Mouse (Mus musculus): ENCODE results near the gene Fndc1.

The Fndc1 gene

DNA sequence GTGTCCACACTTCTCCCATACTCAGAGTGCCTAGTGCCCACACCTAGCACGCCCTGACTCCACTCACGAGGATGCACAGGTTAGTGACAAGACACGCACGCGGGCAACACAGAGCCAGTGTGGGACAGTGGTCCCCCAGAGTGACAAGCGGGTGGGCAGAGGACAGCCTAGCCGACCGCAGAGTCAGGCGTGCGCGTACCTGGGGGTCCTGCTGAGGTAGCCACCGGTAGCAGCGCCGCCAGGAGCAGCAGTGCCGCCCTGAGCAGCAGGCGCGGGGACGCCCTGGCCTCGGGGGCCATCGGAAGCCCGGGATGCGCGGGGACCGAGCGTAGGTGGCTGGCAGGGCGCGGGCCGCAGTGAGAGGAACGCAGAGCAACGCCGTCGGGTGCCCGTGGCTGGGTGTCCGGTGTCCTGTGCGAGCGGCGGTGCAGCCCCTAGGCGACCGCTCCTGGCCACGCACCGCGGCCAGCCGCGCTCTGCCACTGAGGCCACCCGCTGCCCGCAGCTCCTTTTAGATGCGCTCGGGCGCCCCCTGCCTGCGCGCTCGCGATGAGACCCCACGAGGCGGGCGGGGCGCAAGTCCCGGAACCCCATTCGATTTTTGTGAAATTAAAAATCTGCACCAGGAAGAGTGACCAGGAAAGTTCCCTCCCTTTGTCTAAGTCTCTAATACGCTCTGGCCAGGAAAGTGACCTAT is at the start of gene Fndc1:
Fndc1 (minus strand) TSS at position 484 of the 697 bp plus-strand sequence.
- DNase-seq (ENCODE audit: low spot score in 2 of 2) = peak in 1 of 2 experiments; percentile 40

DNA sequence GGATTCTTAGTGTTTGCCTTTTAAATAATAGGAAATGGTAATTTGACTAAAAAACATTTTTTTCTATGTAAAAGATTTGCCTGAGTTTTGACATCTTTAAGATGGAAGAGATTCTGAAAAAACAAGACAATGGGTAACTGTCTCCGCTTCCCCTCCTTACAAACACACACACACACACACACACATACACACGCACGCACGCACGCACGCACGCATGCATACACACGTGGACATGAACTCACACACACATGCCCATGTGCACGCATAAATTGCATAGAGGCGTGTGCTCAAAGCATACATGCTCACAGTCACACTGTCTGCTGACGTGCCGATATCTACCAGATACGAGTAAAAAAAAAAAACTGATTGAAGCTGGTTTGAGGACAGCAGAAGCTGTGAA is 49.4 kb upstream of the Fndc1 start:
- no peak for DNase-seq (ENCODE audit: low spot score in 2 of 2)

DNA sequence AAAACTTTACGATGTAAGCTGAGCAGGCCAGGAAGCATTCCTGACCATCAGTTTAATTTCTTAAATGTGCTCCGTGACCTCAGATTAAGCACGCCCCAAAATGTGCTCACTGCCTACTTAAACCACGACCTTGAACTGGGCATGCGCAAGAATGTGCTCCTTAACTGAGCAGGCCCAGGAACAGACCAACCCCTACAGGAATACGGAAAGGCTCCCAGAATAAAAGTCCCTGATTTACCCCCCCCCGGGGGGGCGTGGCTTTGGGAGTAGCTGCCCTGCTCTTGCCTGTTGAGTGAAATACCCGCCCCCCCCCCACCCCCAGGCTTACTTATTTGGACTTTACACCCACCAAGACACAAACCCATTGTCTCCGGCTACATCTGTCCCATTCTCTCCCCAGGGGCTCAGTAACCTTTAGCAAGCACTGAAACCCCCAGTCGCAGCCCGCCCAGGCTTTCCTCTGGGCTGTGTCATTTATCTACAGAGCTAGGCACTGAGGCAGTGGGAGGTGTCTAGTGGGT is 48.9 kb upstream of the Fndc1 start:
- DNase-seq (ENCODE audit: low spot score in 2 of 2) = no peak

DNA sequence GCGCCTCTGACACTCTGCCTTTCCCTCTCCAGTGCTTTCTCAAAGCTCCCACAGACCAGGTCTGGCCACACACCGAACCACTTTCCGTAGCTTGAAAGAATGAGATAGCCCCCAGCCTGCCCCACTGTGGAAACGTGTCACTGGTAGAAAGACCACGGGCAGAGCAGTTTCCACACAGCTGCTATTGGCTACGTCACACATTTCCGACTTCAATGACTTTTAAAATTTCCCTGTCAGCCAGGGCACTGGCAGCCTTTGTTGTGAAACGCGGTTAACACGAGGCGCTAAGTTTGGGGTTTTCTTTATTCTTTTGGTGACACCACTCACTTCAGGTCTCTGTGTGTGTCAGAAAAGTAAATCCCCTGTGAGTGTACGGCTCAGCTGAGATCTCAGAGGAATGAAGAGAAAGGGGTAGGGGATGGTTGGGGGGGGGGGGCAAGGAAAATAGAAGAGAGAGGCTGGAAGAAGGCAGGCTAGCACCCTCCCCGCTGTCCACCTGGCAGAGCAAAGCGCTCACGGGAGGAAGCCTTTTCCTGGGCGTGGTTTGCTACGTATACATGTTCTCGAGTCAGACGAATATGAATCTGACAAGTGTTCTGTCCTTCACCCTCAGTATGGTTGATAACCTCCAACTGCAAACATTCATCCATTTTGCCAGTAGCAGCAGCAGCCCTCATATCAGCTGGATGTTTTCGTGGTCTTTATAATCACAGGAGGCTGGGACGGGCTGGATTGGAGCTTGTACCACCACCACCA is 47.9 kb upstream of the Fndc1 start:
- no peak for DNase-seq (ENCODE audit: low spot score in 2 of 2)

DNA sequence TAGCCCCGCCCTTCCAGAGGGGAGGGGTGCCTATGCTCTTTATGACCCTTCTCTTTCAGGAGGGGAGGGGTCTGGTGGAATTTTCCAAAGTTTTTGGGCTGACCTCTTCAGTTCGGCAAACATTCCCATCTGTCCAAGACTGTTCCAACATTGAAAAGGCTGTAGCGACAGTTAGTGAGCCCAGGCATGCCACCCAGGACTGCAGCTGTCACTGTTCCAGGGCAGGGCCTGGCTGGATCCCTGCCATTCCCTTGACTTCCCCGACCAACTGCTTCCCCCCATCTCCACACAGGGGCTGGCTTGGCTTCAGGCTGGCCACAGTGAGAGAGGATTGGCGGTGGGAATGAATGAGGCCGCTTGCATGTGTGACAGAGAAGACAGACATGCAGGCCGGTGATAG is 46.3 kb upstream of the Fndc1 start:
- DNase-seq (ENCODE audit: low spot score in 2 of 2) = no peak

DNA sequence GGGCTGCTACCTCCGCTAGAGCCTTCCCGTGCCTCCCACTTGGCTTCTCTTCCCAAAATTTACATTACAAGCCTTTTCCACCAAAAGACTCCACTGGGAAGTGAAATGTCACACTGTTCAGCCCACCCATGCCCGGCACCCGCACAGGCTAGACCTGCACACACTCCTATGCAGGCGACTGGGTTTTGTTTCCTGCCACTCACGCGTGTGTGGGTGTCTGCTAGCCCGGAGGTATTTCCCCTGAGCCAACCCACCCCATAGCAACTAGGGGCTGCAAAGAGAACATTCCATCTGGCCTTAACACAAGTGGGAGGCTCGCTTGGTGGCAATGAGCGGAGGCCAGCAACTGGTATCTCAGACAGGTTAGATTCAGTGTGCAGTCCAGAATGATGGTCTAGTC is 44.7 kb upstream of the Fndc1 start:
- peak in 1 of 2 experiments; percentile 20 for DNase-seq (ENCODE audit: low spot score in 2 of 2)

DNA sequence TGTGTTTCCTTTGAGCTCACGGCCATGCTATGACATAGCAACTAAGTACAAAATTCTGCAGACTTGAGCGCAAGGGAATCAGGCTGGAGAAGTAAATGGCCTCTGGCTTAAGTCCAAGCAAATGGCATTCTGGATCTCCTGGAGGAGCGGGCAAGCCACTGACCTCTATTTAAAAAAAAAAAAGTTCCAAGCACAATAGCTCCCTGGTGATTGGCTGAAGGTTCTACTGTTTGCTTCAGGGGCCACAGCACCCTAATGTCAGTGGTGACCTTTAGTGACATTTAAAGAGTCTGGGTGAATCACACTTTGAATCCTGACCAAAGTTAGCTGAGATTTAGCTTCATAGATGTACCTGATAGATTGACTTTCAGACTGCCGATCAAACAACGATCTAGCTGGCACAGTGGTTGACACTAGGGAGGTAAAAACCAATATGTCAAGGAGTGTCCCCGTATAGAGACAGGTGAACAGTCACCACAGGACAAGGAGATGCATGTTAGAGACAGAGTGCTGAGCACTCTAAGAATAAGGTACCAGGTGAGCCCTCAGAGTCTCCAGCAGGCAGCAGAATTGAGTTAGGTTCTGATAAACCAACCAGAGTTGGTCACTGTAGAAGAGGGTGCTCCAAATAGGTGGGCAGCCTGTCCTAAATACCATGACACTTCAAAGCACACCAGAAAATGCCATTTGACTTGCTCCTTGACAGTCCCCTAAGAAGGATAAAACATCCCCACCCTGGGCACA is 43.9 kb upstream of the Fndc1 start:
- DNase-seq (ENCODE audit: low spot score in 2 of 2) = no peak

DNA sequence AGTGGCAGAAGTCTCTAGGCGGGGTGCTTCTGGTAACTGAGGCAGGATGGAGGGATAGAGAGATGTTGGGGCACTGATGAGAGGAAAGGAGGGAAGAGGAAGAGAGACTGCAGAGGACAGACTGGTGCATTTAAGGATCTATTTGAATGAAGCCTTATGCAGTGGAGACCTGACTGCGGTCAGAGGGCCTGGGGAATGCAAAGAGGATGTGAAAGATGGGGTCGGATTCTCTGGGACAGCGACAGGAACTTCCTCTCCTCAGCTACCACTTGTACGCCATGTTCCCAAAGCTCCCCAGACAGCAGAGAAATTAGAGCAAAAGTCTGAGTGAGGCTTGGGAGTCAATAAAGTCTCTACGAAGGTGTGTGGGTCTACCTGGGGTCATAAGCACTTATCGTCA is 42.0 kb upstream of the Fndc1 start:
- no peak for DNase-seq (ENCODE audit: low spot score in 2 of 2)

DNA sequence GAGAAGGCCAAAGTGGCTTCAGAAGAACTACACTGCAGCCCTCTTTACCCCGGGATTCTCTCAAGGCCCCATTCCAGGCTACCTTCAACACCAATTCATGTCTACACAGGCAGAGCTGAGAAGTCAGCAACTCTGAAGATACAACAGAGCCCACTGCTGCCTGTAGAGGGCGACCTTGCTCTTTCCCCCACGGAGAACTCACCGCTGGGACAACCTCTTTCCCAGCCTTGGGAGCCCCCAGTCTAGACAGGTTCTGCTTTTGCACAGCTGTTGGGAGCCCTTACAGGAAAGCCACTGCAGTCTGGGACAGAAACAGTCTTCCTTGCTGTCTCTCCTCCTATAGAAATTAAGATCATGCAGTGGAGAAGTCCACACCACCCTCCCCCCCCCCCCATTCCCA is 41.5 kb upstream of the Fndc1 start:
- peak; percentile 62 to 76 for DNase-seq (ENCODE audit: low spot score in 2 of 2)

DNA sequence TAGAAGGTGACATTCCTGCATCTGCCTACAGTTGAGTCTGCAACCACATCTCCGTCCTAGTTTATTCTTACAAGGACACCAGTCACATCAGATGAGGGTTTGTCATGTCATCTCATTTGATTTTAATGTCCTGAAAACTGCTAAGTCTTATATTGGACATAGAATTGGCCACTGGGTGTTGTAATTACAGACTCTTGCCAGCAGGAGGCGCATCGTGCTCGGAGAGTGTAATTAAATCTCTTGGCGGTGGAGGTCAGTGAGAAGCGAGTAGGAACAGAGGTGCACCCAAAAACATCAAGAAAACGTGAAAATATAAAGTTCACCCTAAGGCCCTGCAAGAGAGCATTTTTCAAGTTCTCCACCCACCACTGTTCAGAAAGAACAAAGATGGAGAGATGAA is 37.6 kb upstream of the Fndc1 start:
- DNase-seq (ENCODE audit: low spot score in 2 of 2) = no peak

DNA sequence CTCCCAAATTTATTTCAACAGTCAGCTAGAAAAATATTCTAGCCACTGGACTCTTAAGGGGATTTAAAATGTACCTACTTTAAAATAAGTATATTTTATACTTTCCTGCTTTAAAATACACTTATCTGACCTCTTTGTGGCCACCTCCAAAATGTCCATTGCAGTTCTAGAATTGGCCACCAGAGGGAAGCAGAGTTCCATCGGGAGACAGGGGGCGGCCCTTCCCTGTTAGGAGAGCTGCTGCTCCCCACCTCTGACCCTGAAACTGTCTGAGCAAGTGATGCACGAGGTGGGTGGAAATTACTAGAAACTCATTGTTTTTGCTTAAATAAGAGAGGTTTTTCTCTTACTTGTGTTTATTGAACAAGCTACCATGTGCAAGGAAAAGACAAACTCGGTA is 36.6 kb upstream of the Fndc1 start:
- peak in 1 of 2 experiments; percentile 62 for DNase-seq (ENCODE audit: low spot score in 2 of 2)

DNA sequence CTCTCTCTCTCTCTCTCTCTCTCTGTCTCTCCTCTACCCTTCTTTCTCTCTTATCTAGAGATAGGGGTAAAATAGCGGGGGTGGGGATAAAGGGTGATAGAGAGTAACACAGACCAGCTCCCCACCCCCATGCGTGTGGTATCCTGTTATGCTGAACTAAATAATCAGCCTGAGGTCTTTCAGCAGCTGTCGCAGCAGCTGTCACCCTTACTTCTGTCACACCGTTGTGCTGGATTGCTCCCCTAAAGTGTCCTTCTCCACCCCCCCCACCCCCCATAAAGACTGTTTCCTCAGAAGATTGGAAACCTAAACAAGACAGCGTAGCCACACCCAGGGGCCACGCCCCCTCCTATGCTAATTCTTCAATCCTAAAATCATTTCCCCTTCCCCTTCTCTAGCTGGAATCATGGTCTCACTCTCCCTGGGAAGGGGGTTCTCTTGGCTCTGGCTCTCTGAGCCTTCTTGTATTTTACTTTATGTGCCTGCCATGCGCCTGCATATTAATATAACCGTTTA is 33.8 kb upstream of the Fndc1 start:
- no peak for DNase-seq (ENCODE audit: low spot score in 2 of 2)

DNA sequence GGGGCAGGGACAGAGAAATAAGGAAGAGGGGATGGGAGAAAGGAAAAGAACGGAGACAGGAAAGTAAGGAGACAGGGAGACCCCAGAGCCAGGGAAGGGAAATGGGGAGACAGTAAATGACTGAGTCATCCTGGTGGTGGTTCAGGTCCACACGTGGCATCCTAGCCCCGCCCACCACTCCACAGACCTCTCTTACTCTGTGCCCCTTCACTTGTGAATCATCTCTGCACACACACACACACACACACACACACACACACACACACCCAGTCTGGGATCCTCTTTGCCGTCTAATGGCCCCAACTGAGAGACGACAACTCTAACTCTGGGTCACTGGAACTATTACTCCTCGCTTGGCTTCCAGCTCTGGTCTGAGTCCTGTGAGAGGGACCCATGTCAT is 30.6 kb upstream of the Fndc1 start:
- no peak for DNase-seq (ENCODE audit: low spot score in 2 of 2)

DNA sequence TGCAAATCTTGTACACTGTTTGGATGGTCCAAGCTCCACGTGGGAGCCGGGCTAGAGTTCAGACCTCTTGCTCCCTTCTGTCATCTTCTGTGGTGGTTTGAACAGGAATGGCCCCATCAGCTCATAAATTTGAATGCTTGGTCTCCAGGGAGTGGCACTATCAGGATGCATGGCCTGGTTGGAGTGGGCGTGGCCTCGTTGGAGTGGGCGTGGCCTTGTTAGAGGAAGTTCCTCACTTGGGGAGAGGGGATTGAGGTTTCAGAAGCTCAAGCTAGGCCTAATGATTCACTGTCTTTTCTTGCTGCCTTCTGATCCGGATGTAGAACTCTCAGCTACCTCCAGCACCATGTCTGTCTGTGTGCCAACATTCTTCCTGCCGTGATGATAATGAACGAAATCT is 28.7 kb upstream of the Fndc1 start:
- DNase-seq (ENCODE audit: low spot score in 2 of 2) = no peak

DNA sequence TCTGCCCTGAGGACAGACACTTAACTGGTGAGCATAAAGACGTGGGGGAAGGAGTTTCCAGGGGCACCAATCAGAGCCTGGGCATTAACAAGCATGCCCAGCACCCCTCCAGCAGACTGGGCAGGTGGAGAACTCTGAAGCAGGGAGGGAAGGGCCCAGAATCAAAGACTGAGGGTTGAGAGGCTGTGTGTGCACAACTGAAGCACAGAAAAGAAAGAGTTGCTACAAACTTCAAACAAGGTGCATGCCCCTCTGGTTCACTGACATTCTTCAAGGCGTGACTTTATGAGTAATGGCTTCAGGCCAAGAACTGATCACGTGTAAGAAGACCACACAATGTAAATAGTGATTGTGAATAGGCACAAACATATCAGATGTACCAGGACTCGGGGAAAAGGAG is 24.9 kb upstream of the Fndc1 start:
- DNase-seq (ENCODE audit: low spot score in 2 of 2) = no peak

DNA sequence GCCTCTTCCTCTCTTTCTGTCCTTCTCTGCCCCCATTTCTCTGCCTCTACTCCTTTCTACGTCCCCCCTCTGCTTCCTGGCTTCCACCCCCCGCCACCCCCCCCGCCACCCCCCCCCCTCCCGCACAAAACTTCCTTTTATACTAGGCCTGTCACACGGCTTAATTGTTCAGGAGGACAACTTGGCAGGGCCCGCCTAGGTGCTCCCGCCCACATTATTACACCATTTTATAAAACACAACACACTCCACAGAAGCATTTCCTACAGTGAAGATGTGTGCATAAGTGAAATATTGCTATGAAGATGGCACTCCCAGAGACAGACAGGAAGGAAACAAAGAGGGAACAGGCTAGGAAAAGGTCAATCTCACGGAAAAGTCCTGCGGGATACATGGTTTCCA is 24.4 kb upstream of the Fndc1 start:
- DNase-seq (ENCODE audit: low spot score in 2 of 2) = no peak

DNA sequence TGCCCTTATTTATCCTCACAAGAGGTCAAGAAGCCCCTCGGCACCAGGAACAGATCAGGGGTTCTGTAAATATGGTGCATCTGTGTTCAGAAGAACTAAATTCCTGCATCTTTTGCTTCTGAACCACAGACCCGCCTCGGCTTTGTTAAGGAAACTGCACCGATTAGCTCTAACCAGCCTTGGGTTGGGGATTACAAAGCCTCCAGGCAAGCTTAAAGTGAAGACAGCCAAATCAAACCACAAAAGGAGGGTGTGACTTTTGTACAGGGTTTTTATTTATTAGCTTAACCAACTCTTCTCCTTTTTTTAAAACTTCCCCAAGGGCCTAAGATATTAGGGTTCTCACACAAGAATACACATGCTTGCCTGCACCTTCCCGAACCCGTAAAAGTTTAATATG is 23.1 kb upstream of the Fndc1 start:
- DNase-seq (ENCODE audit: low spot score in 2 of 2) = no peak

DNA sequence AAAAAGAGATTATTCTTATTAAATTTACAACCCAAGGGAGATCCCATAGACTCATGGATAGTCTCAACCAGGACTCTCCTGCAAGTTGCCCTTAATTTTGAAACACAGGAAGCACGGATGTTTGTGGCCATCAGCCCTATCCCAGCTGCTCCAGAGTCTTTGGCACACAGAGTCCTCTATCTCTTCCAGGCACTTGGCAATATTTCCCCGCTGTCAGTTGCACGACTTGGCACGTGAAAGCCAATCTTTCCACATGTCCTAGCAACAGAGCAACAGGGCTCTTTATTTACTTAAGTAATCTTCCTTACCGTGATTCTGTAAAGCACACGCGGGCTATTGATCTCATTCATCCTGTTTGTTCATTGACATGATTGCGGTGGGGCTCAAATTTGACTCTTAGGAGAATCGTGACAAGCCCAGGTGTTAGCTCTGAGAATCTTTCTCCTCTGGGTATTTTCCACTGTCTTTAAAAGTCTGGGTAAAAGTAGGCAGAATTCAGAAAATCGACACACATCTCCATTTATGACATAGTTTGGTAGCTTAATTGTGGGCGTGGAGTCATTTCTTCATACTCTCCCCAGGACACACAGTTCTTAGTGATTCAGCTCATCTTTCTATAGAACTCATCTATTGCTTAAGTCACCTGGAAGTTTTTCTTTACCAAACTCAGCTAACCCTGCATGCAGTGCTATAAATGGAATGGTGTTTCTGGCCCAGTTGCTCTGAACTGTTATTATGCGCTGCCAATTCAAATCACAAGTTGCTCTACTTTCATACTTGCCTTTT is 13.6 kb upstream of the Fndc1 start:
- no peak for DNase-seq (ENCODE audit: low spot score in 2 of 2)

DNA sequence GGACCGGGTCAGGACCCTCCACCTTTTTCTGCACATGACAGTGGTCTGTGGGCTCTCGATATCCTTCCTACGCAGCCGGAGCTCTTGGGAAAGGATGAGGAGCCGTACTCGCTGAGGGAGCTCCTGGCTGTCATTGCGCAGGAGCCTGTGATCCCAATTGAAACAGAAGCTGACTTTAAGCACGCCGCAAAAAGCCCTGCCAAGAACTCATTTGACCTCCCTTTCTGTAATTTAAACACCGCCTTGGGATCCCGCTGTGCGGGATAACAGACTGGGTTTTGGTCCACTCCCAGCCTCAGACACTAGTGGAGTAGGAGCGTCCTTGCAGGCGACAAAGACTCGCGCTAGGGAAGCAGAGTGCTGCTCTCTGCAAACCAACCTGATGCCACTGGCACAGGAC is 484 bp upstream of the Fndc1 start:
- DNase-seq (ENCODE audit: low spot score in 2 of 2) = no peak

DNA sequence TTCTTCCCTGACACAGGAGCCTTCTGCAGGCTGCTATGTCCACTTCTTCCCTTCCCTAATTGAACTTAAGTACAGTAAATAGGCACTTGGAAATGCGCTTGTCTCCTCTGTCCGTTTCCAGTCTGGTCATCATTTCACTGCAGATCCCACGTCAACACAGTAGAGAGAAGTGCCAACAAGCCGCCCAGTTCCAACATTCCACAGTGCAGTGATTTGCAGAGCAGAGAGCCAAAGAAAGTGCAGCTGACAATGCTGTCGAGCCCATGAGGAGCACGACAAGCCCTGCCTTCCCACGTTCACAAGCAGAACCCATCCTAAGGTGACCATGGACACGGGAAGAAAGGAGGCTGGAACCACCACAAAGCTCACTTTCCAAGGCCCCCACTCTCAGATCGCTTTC is 1.7 kb downstream of the Fndc1 start:
- no peak for DNase-seq (ENCODE audit: low spot score in 2 of 2)

DNA sequence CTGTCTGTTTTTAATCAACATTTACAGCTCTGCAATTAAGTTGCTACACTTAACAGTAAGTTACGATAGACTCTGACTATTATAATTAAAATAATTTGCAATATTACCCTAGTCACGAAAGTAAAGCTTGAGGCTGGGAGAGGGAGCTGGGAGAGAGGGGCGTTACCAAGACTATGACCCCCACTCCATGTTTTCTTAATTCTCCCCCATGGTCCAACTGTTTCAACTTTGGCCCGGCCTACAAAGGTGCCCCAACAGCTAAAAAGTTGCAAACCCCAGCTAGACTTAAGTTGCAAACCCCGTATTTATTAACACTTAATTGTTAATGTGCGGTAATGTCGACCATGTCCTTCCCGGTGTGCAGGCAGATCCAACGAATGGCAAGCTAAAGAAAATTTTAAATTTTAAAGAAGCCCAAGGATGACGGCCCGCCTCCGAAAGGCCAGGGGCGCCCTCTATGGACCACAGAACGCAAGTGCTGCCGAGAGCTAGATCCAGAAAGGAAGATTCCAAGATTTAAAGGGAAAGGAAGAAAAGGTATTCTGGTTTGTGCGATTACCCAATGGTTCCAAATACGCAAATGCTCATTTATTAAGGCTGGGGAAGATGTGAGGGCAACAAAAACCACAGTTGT is 5.4 kb downstream of the Fndc1 start:
- peak in 1 of 2 experiments; percentile 68 for DNase-seq (ENCODE audit: low spot score in 2 of 2)

Data from frontal cortex, postnatal 14 days (tissue).